ENCODE assay signal across 16 mouse cellular contexts in the genomic region with DNA sequence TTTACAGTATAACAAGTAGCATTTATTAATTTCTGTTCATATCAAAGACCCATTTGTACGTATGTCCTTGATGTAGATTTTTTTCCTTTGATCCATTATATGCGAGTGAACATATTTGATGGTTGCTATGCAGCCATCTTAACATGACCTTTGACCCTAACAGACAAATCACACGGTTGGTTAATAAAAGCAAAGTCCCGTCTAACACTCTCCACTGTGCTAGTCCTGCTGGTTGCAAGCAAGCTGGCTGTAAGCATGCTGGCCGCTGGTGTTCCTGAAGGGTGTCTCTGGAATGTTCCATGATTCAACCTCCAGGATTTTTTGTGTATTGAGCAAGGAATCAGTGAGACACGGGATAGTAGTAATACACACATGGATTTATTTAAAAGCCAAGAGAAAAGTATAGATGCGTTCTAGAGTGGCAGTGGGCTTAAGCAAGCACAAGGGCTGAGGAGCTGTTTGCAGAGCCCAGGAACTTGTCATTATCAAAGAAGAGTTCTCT. TPM values are rescaled to one million over a fixed set of nuclear protein-coding genes. Genes with fewer than 3 reads are reported as not detected.
"Had no signal": no experiment of that assay in that cellular context is flagged by ENCODE, and none has a peak within 500 bp of the region (broad histone marks: within the 10 kb centered on the region; RNA-seq: fewer than 3 reads in every experiment).

No protein-coding gene starts in this region.

- DNase-seq: kidney, adult 18-20 months; kidney, adult 9 months; kidney, postnatal 14 days; kidney, postnatal 4 days; layer of hippocampus, adult 9-11 months; liver, embryonic 13.5 days; lung, adult 2 months; lung, postnatal 14 days; lung, postnatal 4 days; right cerebral cortex, adult 18-20 months; right cerebral cortex, postnatal 14 days; right cerebral cortex, postnatal 4 days; thymus, adult 2 months; thymus, postnatal 14 days had no signal

RNA-seq across cellular contexts. Expression of gene Rgs4, which starts 16.8 kb away (rescaled TPM):
- total RNA-seq: megakaryocyte progenitor cell, adult 5-6 weeks; megakaryocyte-erythroid progenitor cell, adult 5-6 weeks had no signal
